Mouse (Mus musculus): ENCODE data around the gene Psip1.
"Not testable (repeated sequence)": the region's sequence is repeated elsewhere in the genome, so short reads cannot be mapped to it uniquely, and the experiment has no call there.

Psip1 gene

GRCm38 (mm10) chr4:83486117-83486901, at the start of gene Psip1:
Gene Psip1, minus strand, starts transcription at chr4:83486459.
- peak; percentile 82 for DNase-seq

DNA sequence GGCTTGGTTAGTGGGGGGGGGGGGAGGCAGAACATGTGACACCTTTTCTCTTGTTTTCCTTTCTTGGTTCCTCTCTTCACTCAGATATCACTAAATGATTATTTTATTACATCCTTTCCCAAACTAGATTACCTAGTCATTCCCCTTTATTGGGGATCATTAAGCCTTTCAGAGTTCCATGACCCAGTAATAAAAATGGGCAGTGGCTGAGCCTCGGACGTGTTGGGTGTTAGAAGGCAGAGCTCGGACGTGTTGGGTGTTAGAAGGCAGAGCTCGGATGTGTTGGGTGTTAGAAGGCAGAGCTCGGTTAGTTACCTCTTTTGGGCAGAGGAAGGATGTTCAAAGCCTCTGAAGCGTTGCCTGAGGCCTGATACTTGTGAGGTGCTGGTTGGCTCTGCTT, 47.8 kb upstream of the Psip1 start:
- DNase-seq, result no peak

GRCm38 (mm10) chr4:83533168-83533911, 47.1 kb upstream of the Psip1 start:
- DNase-seq, result no peak

DNA sequence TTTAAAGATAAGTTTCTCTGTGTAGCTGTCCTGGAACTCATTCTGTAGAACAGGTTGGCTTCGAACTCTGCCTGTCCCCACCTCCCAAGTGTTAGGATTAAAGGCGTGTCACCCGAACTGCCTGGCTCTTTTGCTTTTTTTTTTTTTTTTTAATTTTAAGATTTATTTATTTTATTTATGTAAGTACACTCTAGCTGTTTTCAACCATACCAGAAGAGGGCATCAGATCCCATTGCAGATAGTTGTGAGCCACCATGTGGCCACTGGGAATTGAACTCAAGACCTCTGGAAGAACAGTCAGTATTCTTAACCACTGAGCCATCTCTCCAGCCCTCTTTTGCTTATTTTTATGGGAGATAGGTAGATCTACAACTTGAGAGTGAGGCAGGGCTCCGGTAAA, 43.8 kb upstream of the Psip1 start:
- DNase-seq, result not testable (repeated sequence)

DNA sequence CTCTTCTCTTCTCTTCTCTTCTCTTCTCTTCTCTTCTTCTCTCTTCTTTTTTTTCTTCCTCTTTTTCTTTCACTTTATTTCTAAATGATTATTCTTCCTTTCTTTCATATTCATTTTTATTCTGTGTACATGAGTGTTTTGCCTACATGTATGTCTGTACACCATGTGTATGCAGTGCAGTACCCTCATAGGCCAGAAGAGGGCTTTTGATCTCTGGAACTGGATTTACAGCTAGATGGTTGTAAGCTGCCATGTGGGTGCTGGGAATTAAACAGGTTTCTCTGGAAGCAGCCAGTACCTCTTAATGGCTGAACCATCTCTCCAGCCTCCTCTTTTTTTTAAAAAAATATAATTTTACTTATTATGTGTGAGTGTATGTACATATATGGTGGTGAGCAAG, 41.7 kb upstream of the Psip1 start:
- DNase-seq, result peak; percentile 49

- DNase-seq, result no peak
These were observed 40.7 kb upstream of the Psip1 start for GRCm38 (mm10) chr4:83526988-83527334.

- DNase-seq, result peak; percentile 17
These were observed 40.2 kb upstream of the Psip1 start for GRCm38 (mm10) chr4:83526270-83526987.

DNA sequence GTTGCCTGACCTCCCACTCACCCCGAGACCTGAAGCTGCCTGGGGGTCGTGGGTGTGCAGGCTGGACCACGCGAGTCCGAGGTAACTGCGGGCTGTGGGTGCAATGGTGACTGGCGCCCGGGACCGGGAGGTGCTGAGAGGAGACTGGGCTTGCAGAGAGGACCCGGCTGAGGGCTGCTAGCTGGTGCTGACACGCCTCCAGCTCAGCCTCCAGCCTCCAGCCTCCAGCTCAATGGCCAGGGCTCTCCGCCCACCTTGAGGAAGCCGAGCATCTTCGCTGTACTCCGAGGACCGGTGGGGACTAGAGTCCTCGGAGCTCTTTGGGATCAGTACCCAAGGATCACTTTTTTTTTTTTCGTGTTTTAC, 39.4 kb upstream of the Psip1 start:
- no peak for DNase-seq

DNA sequence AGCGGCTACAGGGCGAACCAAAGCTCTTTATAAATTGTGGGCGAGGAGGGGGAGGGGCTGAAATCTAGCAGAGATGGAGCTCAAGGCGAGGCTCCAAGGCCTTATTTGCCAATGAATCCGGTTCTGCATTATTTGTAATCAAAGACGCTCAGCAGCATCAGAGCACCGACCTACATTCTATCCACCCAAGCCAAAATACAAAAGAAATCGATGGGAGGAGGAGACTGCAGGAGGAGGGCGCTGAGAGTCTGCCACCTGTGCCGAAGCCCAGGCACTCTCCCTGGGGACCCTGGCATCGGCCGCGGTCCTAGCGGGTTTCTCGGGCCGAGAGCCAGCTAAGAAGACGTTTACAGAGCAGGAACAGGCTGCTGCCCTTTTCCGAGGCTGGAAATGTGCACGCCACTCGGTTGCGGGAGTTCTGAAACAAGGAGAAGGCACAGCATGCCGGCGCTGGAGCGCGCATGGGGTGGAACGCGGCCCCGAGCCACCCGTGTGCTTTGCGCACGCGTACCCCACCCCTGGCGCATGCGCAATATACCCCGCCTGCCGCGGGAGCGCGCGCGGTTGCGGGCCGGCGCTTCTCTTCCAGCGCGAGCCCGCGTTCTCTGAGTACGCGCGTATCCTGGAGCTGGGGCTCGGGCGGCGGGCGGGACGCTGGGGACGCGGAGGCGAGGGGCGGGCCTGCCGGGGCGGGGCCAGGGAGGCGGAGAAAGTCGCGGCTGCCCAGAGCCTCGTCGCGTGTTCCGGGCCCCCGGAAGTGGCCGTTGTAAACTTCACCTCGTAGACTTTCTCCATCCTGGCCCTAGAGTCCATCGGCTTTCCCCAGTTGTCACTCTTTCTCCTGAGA, 38.8 kb upstream of the Psip1 start, which contains the start of gene Ccdc171:
Ccdc171 (plus strand) TSS at position 703 of the 847 bp plus-strand sequence.
- peak; percentile 94 for DNase-seq

DNA sequence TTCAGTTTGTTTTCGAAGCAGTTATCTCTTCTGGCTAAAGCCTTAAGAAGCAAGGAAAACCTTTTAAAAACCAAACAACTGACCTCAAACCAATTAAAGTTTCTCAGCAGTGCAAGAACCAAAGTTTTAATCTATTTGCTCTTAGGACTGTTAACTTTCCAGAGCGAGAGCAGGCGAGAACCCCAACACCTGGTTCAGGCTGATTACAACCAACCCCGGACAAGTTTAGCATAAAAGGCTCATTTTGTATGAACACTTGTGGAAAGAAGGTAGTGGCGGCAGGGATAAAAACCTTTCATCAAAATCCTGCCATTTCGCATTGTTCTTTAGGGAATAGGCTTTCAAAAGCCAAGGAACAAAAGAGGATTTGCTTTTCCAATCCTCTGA, 38.2 kb upstream of the Psip1 start:
- no peak for DNase-seq

DNA sequence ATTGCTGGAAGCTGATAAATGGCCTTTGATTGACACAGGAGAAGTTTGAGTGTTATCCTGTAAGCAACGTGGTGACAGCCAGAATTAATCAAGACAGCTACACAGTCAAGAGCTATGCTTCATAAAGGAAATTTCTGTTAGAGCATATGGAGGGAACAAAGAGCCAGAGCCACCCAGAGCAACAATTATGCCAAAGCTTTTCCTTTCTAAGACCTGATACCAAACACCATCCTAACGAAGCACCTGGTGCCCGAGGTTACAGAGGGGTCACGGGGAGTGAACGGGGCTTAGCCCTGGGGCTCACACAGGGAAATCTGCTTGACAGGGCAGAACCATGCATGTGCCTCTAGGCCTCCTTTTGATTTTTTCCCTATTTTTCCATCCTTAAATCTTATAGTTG, 35.8 kb upstream of the Psip1 start:
- DNase-seq, result no peak

DNA sequence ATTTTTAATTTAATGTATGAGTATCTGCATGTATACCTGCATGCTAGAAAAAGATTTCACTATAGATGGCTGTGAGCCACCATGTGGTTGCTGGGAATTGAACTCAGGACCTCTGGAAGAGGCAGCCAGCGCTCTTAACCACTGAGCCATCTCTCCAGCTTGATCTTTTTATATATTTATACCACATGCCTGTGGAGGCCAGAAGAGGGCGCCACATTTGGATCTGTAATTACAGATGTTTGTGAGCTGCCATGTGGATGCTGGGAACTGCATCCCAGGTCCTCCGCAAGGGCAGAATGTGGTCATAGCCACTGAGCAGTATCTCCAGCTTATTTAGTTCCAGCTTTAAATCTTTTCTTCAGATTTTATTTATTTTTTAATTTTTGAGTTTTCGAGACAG, 34.0 kb upstream of the Psip1 start:
- no peak for DNase-seq

GRCm38 (mm10) chr4:83519807-83520206, 33.5 kb upstream of the Psip1 start:
- no peak for DNase-seq

DNA sequence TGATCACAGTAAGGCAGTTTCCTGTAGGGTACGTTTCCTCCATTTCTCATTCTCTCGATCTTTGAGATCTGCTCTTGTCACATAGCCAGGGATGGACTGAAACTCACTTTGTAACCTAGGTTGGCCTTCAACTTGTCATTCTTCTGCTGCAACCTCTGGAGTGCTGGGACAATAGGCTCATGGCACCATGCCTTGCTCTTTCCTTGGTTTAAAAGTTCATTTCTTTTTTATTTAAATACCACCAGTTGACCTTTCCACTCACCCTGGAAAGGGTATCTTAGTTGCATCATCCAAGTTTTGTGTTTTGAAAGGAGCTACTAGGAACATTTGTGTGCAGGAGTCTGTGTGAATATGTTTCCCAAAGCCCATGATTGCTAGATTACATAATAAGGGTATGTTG, 32.9 kb upstream of the Psip1 start:
- DNase-seq, result no peak

DNA sequence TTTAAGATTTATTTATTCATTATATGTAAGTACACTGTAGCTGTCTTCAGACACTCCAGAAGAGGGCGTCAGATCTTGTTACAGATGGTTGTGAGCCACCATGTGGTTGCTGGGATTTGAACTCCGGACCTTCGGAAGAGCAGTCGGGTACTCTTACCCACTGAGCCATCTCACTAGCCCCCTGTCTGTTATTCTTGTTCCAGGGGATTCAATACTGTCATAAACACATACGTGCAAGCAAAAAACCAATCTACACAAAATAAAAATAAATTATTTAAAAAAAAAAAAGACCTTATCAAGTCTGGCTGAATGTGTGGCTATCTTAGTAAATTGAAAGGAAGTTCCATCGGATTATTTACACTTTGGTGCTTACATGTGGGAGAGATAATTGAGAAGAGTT, 29.9 kb upstream of the Psip1 start:
- DNase-seq, result not testable (repeated sequence)

GRCm38 (mm10) chr4:83514976-83515669, 28.9 kb upstream of the Psip1 start:
- no peak for DNase-seq

- no peak for DNase-seq
These were observed 27.9 kb upstream of the Psip1 start for GRCm38 (mm10) chr4:83514183-83514582.

DNA sequence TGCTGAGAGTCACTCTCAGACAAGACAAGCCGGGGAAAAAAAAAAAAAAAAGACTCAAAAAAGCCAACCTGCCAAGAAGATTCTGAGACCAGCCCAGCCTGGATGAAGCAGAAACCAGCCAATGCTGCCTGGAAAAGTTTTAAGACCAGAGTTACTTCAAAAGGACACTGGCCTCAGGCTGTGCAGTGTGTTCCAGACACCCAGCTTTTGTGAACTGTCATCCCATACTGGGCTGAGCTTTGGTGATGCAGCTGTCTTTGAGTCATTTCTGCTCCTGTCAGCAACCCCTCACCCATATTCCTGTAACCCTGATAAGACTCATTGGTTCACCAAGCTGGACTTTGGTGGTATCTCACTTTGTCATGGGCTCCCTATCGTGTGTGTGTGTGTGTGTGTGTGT, 26.4 kb upstream of the Psip1 start:
- DNase-seq, result no peak

GRCm38 (mm10) chr4:83512217-83512616, 26.0 kb upstream of the Psip1 start:
- no peak for DNase-seq

GRCm38 (mm10) chr4:83511083-83511482, 24.8 kb upstream of the Psip1 start:
- DNase-seq, result no peak

DNA sequence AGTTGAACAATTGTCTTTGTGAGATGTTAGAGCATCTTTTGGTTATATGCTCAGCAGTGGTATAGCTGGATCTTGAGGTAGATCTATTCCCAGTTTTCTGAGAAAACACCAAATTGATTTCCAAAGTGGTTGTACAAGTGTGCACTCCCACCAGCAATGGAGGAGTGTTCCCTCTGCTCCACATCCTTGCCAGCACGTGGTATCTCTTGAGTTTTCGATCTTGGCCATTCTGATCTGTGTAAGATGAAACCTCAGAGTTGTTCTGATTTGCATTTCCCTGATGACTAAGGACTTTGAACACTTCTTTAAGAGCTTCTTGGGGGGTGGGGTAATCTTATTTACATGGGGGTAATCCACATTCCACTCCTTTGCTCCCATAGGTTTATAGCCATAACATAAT, 23.3 kb upstream of the Psip1 start:
- DNase-seq, result no peak

DNA sequence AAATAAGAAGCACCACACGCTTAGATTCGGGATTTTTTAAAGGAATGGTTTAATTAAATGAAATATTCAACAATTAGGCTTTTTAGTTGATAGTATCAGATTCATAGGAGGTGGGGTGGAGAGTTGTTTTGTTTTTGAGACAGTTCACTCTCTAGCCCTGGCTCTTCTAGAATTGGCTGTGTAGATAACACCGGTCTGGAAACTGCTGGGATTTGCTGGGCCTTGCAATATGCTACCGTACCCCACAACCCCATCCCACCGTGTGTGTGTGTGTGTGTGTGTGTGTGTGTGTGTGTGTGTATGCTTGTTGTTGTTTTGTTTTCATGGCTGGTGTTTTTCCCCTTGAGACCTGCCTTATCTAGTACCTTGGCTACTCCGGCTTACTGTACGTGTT, 14.8 kb upstream of the Psip1 start:
- no peak for DNase-seq

Data from kidney, adult 9 months (tissue).